ENCODE assay signal across 11 mouse cellular contexts in the genomic region with DNA sequence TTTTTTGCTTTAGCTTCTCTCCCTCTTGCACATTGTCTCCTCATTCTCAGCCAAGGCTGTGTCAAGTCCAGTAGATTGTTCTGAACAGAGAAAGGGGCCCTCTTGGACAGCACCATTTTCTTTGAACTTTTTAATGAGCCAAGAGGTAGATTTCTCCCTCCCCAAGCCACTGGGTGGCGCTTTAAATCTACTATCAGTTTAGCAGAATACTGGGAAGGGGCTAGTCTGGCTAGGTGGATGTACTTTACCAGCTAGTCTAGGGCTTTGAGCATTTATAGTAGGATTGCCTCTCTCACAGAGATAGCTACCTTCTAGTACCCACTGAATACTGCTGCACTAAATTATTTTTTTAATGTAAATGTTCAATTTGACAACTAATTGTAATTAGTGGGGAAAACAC. TPM values are rescaled to one million over a fixed set of nuclear protein-coding genes. Genes with fewer than 3 reads are reported as not detected.
A peak's percentile ranks its signal among the peaks of the same experiment; 100 is the strongest.
DNase-seq lines count a peak whose midpoint lies in the region; ATAC-seq and TF ChIP-seq lines count a peak whose summit lies in the region.
"Had no signal": no experiment of that assay in that cellular context is flagged by ENCODE, and none has a peak within 500 bp of the region (broad histone marks: within the 10 kb centered on the region; RNA-seq: fewer than 3 reads in every experiment).

No protein-coding gene starts in this region.

- no peaks in the 10 kb centered on the region for H3K36me3 ChIP-seq in kidney, postnatal 0 days (ENCODE audit: insufficient read depth, low read length)
- H3K36me3 ChIP-seq in forebrain, embryonic 10.5 days (replicated peaks) = no peaks in the 10 kb centered on the region
- H3K36me3 ChIP-seq: lung, embryonic 15.5 days had no signal

- WGBS in kidney, postnatal 0 days = 0% methylated on average over 1 of the region's 1 CpGs
- WGBS in forebrain, embryonic 10.5 days = 0% methylated on average over 1 of the region's 1 CpGs

- peak; percentile 63 for DNase-seq in kidney, postnatal 0 days (ENCODE audit: low spot score)
- no peak for DNase-seq in kidney, adult 18-20 months
- peak; percentile 69 for DNase-seq in NIH3T3 (ENCODE audit: low read depth)
- DNase-seq in forebrain, embryonic 10.5 days (ENCODE audit: extremely low spot score, low spot score) = peak; percentile 50
- DNase-seq in mesoderm, embryonic 11.5 days (ENCODE audit: low read depth, low spot score) = peak; percentile 49
- no peak for DNase-seq in urinary bladder, postnatal 14 days (ENCODE audit: low spot score)
- DNase-seq in urinary bladder, postnatal 10 days (ENCODE audit: low spot score) = no peak
- DNase-seq in layer of hippocampus, adult 8-10 months (ENCODE audit: low spot score in 2 of 2) = no peak

- no peaks in the 10 kb centered on the region for H3K4me1 ChIP-seq in kidney, postnatal 0 days (replicated peaks; ENCODE audit: insufficient read depth, low read length)
- peaks cover 26% of the 10 kb centered on the region for H3K4me1 ChIP-seq in forebrain, embryonic 10.5 days
- H3K4me1 ChIP-seq: lung, embryonic 15.5 days had no signal

- H3K9ac ChIP-seq in kidney, postnatal 0 days (ENCODE audit: low read depth, low read length) = no peak overlapping the region
- H3K9ac ChIP-seq: lung, embryonic 15.5 days had no signal

- no peaks in the 10 kb centered on the region for H3K9me3 ChIP-seq in kidney, postnatal 0 days (replicated peaks; ENCODE audit: low read length)
- H3K9me3 ChIP-seq in forebrain, embryonic 10.5 days = no peaks in the 10 kb centered on the region
- H3K9me3 ChIP-seq: lung, embryonic 15.5 days had no signal

- H3K27ac ChIP-seq in kidney, postnatal 0 days = no peak overlapping the region
- H3K27ac ChIP-seq in forebrain, embryonic 10.5 days = 0 out of 2 replicates have a peak overlapping the region, but pooled peaks have one; percentile 36
- H3K27ac ChIP-seq: lung, embryonic 15.5 days had no signal

- peak; percentile 64 for TF ChIP-seq CTCF in kidney, postnatal 0 days (IDR thresholded peaks at IDR 0.05; ENCODE audit: low read depth)

- H3K4me3 ChIP-seq in kidney, postnatal 0 days (replicated peaks; ENCODE audit: low read depth, low read length) = no peak overlapping the region
- H3K4me3 ChIP-seq in forebrain, embryonic 10.5 days = no peak overlapping the region
- H3K4me3 ChIP-seq: lung, embryonic 15.5 days had no signal

- no peaks in the 10 kb centered on the region for H3K27me3 ChIP-seq in kidney, postnatal 0 days (ENCODE audit: insufficient read depth, low read length)
- no peaks in the 10 kb centered on the region for H3K27me3 ChIP-seq in forebrain, embryonic 10.5 days (ENCODE audit: poor library complexity, severe bottlenecking)
- H3K27me3 ChIP-seq: lung, embryonic 15.5 days had no signal

- no peak for ATAC-seq in kidney, postnatal 0 days (replicated peaks; ENCODE audit: low FRiP score, low read depth)

- H3K4me2 ChIP-seq in kidney, postnatal 0 days (ENCODE audit: low read length) = no peak overlapping the region
- H3K4me2 ChIP-seq: lung, embryonic 15.5 days had no signal

RNA-seq across cellular contexts. Expression of a gene that starts 20.3 kb away (rescaled TPM):
- 3.5 and 3.9 TPM in 2 replicates for polyA plus RNA-seq in kidney, postnatal 0 days (2015; fragmentation: Nextera tagmentation; extraction: Ambion mirVana)
- 19.1 and 19.6 TPM in 2 replicates for polyA plus RNA-seq in forebrain, embryonic 10.5 days (2016; fragmentation: Nextera tagmentation; extraction: Ambion mirVana)
- 100 to 1,000 TPM in 3 of 4 experiments, 10 to 100 TPM in 1; 99.3 to 111 (median 103) TPM for total RNA-seq in layer of hippocampus, adult 8-10 months (2022)

RNA-seq across cellular contexts. Expression of a gene that starts 28.9 kb away (rescaled TPM):
- 1.2 and 1.5 TPM in 2 replicates for polyA plus RNA-seq in kidney, postnatal 0 days (2015; fragmentation: Nextera tagmentation; extraction: Ambion mirVana)
- 1.2 and 1.3 TPM in 2 replicates for polyA plus RNA-seq in forebrain, embryonic 10.5 days (2016; fragmentation: Nextera tagmentation; extraction: Ambion mirVana)
- 10 to 100 TPM in 2 of 4 experiments, 1 to 10 TPM in 2; 7.4 to 29.6 (median 17.0) TPM for total RNA-seq in layer of hippocampus, adult 8-10 months (2022)

RNA-seq across cellular contexts. Expression of a gene that starts 34.2 kb away (rescaled TPM):
- not detected in 2 replicates for polyA plus RNA-seq in kidney, postnatal 0 days (2015; fragmentation: Nextera tagmentation; extraction: Ambion mirVana)
- 0.41 TPM in 1 of 2 replicates, not detected in the other for polyA plus RNA-seq in forebrain, embryonic 10.5 days (2016; fragmentation: Nextera tagmentation; extraction: Ambion mirVana)
- not detected for total RNA-seq in layer of hippocampus, adult 8-10 months (2022)
- total RNA-seq: adrenal gland, postnatal 36 days had no signal
- polyA plus RNA-seq: heart, embryonic 14.5 days; lung, embryonic 15.5 days had no signal

RNA-seq across cellular contexts. Expression of a gene that starts 52.2 kb away (rescaled TPM):
- polyA plus RNA-seq in kidney, postnatal 0 days (2015; fragmentation: Nextera tagmentation; extraction: Ambion mirVana) = not detected in 2 replicates
- not detected in 2 replicates for polyA plus RNA-seq in forebrain, embryonic 10.5 days (2016; fragmentation: Nextera tagmentation; extraction: Ambion mirVana)
- total RNA-seq in layer of hippocampus, adult 8-10 months (2022) = not detected
- total RNA-seq: adrenal gland, postnatal 36 days had no signal

RNA-seq across cellular contexts. Expression of a gene that starts 55.3 kb away (rescaled TPM):
- polyA plus RNA-seq in kidney, postnatal 0 days (2015; fragmentation: Nextera tagmentation; extraction: Ambion mirVana) = 85.5 and 93.2 TPM in 2 replicates
- 34.4 and 36.0 TPM in 2 replicates for polyA plus RNA-seq in forebrain, embryonic 10.5 days (2016; fragmentation: Nextera tagmentation; extraction: Ambion mirVana)
- 100 to 1,000 TPM; 103 to 150 (median 121) TPM for total RNA-seq in layer of hippocampus, adult 8-10 months (2022)

Comparison
In these comparisons a context has a peak if more than half of its experiments do, and no peak if none do; other contexts are left out.
1. DNase-seq: peak in kidney, postnatal 0 days (single experiment), NIH3T3 (single experiment), forebrain, embryonic 10.5 days (single experiment) and mesoderm, embryonic 11.5 days (single experiment); none in kidney, adult 18-20 months (single experiment), urinary bladder, postnatal 14 days (single experiment), urinary bladder, postnatal 10 days (single experiment) and layer of hippocampus, adult 8-10 months (0 of 2).